Mouse (Mus musculus) retina, adult 2 months (tissue): ENCODE results near the gene Engase.
A peak's percentile ranks its signal among the peaks of the same experiment; 100 is the strongest.

ENCODE experiments used
- DNase-seq: peaks from one replicate; pipeline ENCODE4 v3.0.0-alpha.2; 2012; ENCODE audit warnings: low read depth, low spot score

Engase gene

GRCm38 (mm10) chr11:118486881-118487772, 10.5 kb downstream of the Engase start:
- DNase-seq = no peak

GRCm38 (mm10) chr11:118488191-118488906, 11.7 kb downstream of the Engase start:
- no peak for DNase-seq

GRCm38 (mm10) chr11:118488907-118489270, 12.3 kb downstream of the Engase start:
- DNase-seq = no peak

GRCm38 (mm10) chr11:118490566-118491218, 14.1 kb downstream of the Engase start:
- no peak for DNase-seq

GRCm38 (mm10) chr11:118491230-118491629, 14.6 kb downstream of the Engase start:
- no peak for DNase-seq

- DNase-seq = no peak
Measured at GRCm38 (mm10) chr11:118493458-118493857, 16.8 kb downstream of the Engase start.

- DNase-seq = no peak
Measured at GRCm38 (mm10) chr11:118494001-118494737, 17.5 kb downstream of the Engase start.

- DNase-seq = no peak
Measured at GRCm38 (mm10) chr11:118495065-118495464, 18.4 kb downstream of the Engase start.

GRCm38 (mm10) chr11:118496066-118496689, 19.5 kb downstream of the Engase start:
- no peak for DNase-seq

GRCm38 (mm10) chr11:118502990-118503389, 26.4 kb downstream of the Engase start:
- no peak for DNase-seq

GRCm38 (mm10) chr11:118503418-118504179, 27.0 kb downstream of the Engase start:
- DNase-seq = no peak

GRCm38 (mm10) chr11:118504180-118504454, 27.5 kb downstream of the Engase start:
- no peak for DNase-seq

GRCm38 (mm10) chr11:118507095-118507494, 30.5 kb downstream of the Engase start:
- no peak for DNase-seq

GRCm38 (mm10) chr11:118507904-118508303, 31.3 kb downstream of the Engase start:
- peak; percentile 68 for DNase-seq

- DNase-seq = no peak
Measured at GRCm38 (mm10) chr11:118508341-118508740, 31.7 kb downstream of the Engase start.

GRCm38 (mm10) chr11:118511851-118512250, 35.2 kb downstream of the Engase start:
- DNase-seq = no peak

GRCm38 (mm10) chr11:118512257-118512910, 35.8 kb downstream of the Engase start:
- no peak for DNase-seq

- DNase-seq = no peak
Measured at GRCm38 (mm10) chr11:118517924-118518323, 41.3 kb downstream of the Engase start.

- no peak for DNase-seq
Measured at GRCm38 (mm10) chr11:118518743-118519142, 42.1 kb downstream of the Engase start.

- DNase-seq = no peak
Measured at GRCm38 (mm10) chr11:118520251-118520650, 43.6 kb downstream of the Engase start.
